Mouse (Mus musculus): ENCODE results near the gene Poc1a. TPM values are rescaled to one million over a fixed set of nuclear protein-coding genes. Genes with fewer than 3 reads are reported as not detected.

Gene Poc1a
- total and polyA plus RNA-seq, 3 experiments, result 24.5 to 46.7 (median 31.9) TPM

GRCm38 (mm10) chr9:106311625-106312191, 30.8 kb downstream of the Poc1a start:
- dilution Hi-C loops (cut with MboI; ENCODE audit: extremely low pct_ligation_motif_present, extremely low pct_unique_long_range_greater_than_20kb, low sequenced_read_pairs), result no loop called here

GRCm38 (mm10) chr9:106312950-106313360, 32.1 kb downstream of the Poc1a start:
- TF ChIP-seq GABPA (IDR thresholded peaks at IDR 0.05; ENCODE audit: insufficient replicate concordance, low read depth, low read length) (no peak), ELF1 (IDR thresholded peaks at IDR 0.05; ENCODE audit: low read depth, low read length) (no peak), MEF2A (IDR thresholded peaks at IDR 0.05; ENCODE audit: borderline replicate concordance, low read depth, low read length) (no peak), IRF4 (IDR thresholded peaks at IDR 0.05; ENCODE audit: low read depth, low read length) (no peak)
- Histone ChIP-seq H3K4me1 (ENCODE audit: control insufficient read depth in 1 of 2, insufficient read depth in 2 of 2) (peaks cover 9 to 23% of the 10 kb centered on the region in 2 experiments), H3K4me2 (ENCODE audit: insufficient read depth, low read depth, poor library complexity, severe bottlenecking) (no peak overlapping the region), H3K9ac (ENCODE audit: insufficient read depth, low read depth) (no peak overlapping the region), H3K36me3 (replicated peaks in 1 of 2; ENCODE audit: control insufficient read depth in 1 of 2, insufficient read depth in 1 of 2, low read length in 1 of 2) (peaks cover 19 to 65% of the 10 kb centered on the region in 2 experiments), H3K27ac (ENCODE audit: insufficient read depth, low read depth) (no peak overlapping the region), H3K79me2 (replicated peaks; ENCODE audit: control insufficient read depth, extremely low read depth, insufficient read depth, poor library complexity, severe bottlenecking) (no peaks in the 10 kb centered on the region), H3K4me3 (replicated peaks in 1 of 3; ENCODE audit: low read depth in 2 of 3, low read length in 2 of 3, poor library complexity in 1 of 3) (no peak overlapping the region), H3K9me3 (replicated peaks; ENCODE audit: low read length) (no peaks in the 10 kb centered on the region), H3K27me3 (replicated peaks) (no peaks in the 10 kb centered on the region)
- DNase-seq (ENCODE audit: extremely low read depth), result no peak
- in situ Hi-C loops (cut with MboI; ENCODE audit: low pct_ligation_motif_present, low pct_unique_long_range_greater_than_20kb, low sequenced_read_pairs) (no loop called here), dilution Hi-C loops (cut with MboI; ENCODE audit: extremely low pct_ligation_motif_present, extremely low pct_unique_long_range_greater_than_20kb, low sequenced_read_pairs) (no loop called here)

More at GRCm38 (mm10) chr9:106311625-106312191, 30.8 kb downstream of the Poc1a start:
- no peaks in the 10 kb centered on the region for H3K27me3 ChIP-seq (replicated peaks)
- no peak overlapping the region for H3K27ac ChIP-seq (ENCODE audit: insufficient read depth, low read depth)
- no peaks in the 10 kb centered on the region for H3K9me3 ChIP-seq (replicated peaks; ENCODE audit: low read length)
- H3K36me3 ChIP-seq (replicated peaks in 1 of 2; ENCODE audit: control insufficient read depth in 1 of 2, insufficient read depth in 1 of 2, low read length in 1 of 2), result peaks cover 17 to 61% of the 10 kb centered on the region in 2 experiments
- H3K9ac ChIP-seq (ENCODE audit: insufficient read depth, low read depth), result no peak overlapping the region
- H3K4me2 ChIP-seq (ENCODE audit: insufficient read depth, low read depth, poor library complexity, severe bottlenecking), result no peak overlapping the region
- H3K4me3 ChIP-seq (replicated peaks in 1 of 3; ENCODE audit: low read depth in 2 of 3, low read length in 2 of 3, poor library complexity in 1 of 3), result no peak overlapping the region
- H3K79me2 ChIP-seq (replicated peaks; ENCODE audit: control insufficient read depth, extremely low read depth, insufficient read depth, poor library complexity, severe bottlenecking), result no peaks in the 10 kb centered on the region
- in situ Hi-C loops (cut with MboI; ENCODE audit: low pct_ligation_motif_present, low pct_unique_long_range_greater_than_20kb, low sequenced_read_pairs), result no loop called here
- H3K4me1 ChIP-seq (ENCODE audit: control insufficient read depth in 1 of 2, insufficient read depth in 2 of 2), result peaks cover 11 to 35% of the 10 kb centered on the region in 2 experiments
- TF ChIP-seq SMC3 (IDR thresholded peaks at IDR 0.05; ENCODE audit: low read depth, low read length), result no peak
- no peak for DNase-seq (ENCODE audit: extremely low read depth)

GRCm38 (mm10) chr9:106314196-106314595, 33.3 kb downstream of the Poc1a start:
- TF ChIP-seq ZNF384 (IDR thresholded peaks at IDR 0.05; ENCODE audit: low read depth, low read length), result no peak
- no peak for TF ChIP-seq MYC (IDR thresholded peaks at IDR 0.05; ENCODE audit: low read depth, low read length)
- TF ChIP-seq NELFE (IDR thresholded peaks at IDR 0.05; ENCODE audit: low read depth, low read length), result no peak
- TF ChIP-seq TBP (conservative IDR thresholded peaks at IDR 0.05; ENCODE audit: low read depth, low read length), result no peak
- no peak for TF ChIP-seq USF2 (conservative IDR thresholded peaks at IDR 0.05; ENCODE audit: low read depth, low read length)
- TF ChIP-seq BHLHE40 (IDR thresholded peaks at IDR 0.05; ENCODE audit: low read depth, low read length), result no peak
- TF ChIP-seq MAZ (IDR thresholded peaks at IDR 0.05; ENCODE audit: low read depth, low read length), result no peak
- no peak for TF ChIP-seq CHD1 (IDR thresholded peaks at IDR 0.05; ENCODE audit: low read depth, low read length)
- no peak for TF ChIP-seq ZKSCAN1 (IDR thresholded peaks at IDR 0.05; ENCODE audit: borderline replicate concordance, low read depth, low read length)
- TF ChIP-seq MAX (IDR thresholded peaks at IDR 0.05; ENCODE audit: low read length), result no peak
- no peak for TF ChIP-seq IRF4 (IDR thresholded peaks at IDR 0.05; ENCODE audit: low read depth, low read length)
- TF ChIP-seq JUN (IDR thresholded peaks at IDR 0.05; ENCODE audit: insufficient read depth, low read depth, low read length), result no peak
- TF ChIP-seq E2F4 (IDR thresholded peaks at IDR 0.05; ENCODE audit: insufficient replicate concordance, low read depth, low read length), result no peak
- TF ChIP-seq CHD2 (IDR thresholded peaks at IDR 0.05; ENCODE audit: low read length), result no peak
- no peak for TF ChIP-seq UBTF (IDR thresholded peaks at IDR 0.05; ENCODE audit: low read depth, low read length)
- no peaks in the 10 kb centered on the region for H3K79me2 ChIP-seq (replicated peaks; ENCODE audit: control insufficient read depth, extremely low read depth, insufficient read depth, poor library complexity, severe bottlenecking)
- H3K36me3 ChIP-seq (replicated peaks in 1 of 2; ENCODE audit: control insufficient read depth in 1 of 2, insufficient read depth in 1 of 2, low read length in 1 of 2), result peaks cover 14 to 69% of the 10 kb centered on the region in 2 experiments
- no peaks in the 10 kb centered on the region for H3K27me3 ChIP-seq (replicated peaks)
- no peak overlapping the region for H3K4me3 ChIP-seq (replicated peaks in 1 of 3; ENCODE audit: low read depth in 2 of 3, low read length in 2 of 3, poor library complexity in 1 of 3)
- dilution Hi-C loops (cut with MboI; ENCODE audit: extremely low pct_ligation_motif_present, extremely low pct_unique_long_range_greater_than_20kb, low sequenced_read_pairs) (no loop called here), in situ Hi-C loops (cut with MboI; ENCODE audit: low pct_ligation_motif_present, low pct_unique_long_range_greater_than_20kb, low sequenced_read_pairs) (no loop called here)
- H3K27ac ChIP-seq (ENCODE audit: insufficient read depth, low read depth), result no peak overlapping the region
- H3K4me1 ChIP-seq (ENCODE audit: control insufficient read depth in 1 of 2, insufficient read depth in 2 of 2), result peaks cover 0 to 11% of the 10 kb centered on the region in 2 experiments; a peak in 2 of 4 replicates
- no peaks in the 10 kb centered on the region for H3K9me3 ChIP-seq (replicated peaks; ENCODE audit: low read length)
- no peak overlapping the region for H3K9ac ChIP-seq (ENCODE audit: insufficient read depth, low read depth)
- no peak overlapping the region for H3K4me2 ChIP-seq (ENCODE audit: insufficient read depth, low read depth, poor library complexity, severe bottlenecking)
- no peak for DNase-seq (ENCODE audit: extremely low read depth)
